Mouse (Mus musculus) spleen, embryonic (tissue): ENCODE data around the gene Gm11569.
"Not testable (repeated sequence)": the region's sequence is repeated elsewhere in the genome, so short reads cannot be mapped to it uniquely, and the experiment has no call there.

ENCODE experiments used
- CTCF ChIA-PET: fragments of 350-600 bp; sonication (Branson Sonifier 250); formaldehyde crosslinking; loops from one replicate; lab custom pipeline; 2022; lab: Charles Lee

The Gm11569 gene

DNA sequence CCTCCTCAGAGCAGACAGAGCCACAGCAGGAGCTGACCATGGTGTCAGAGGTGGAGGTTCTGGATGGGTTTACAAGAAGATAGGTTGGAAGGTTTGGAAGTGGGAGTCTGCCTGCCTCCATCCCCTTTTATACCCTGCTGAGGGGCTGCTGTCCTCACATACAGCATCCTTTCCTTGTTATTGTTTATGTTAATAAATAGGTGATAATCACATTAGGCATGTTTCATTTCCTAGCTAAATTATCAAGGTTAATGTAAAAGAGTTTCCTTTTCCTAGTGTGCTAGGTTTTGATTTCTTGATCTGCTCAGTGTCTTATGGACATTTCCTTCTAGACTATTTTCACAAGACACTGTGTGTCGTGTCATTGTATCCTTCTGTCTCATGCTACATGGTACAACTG is at the start of gene Gm11569:
Gm11569 (minus strand) TSS at position 101 of the 400 bp plus-strand sequence.
- CTCF ChIA-PET, result not testable (repeated sequence)

DNA sequence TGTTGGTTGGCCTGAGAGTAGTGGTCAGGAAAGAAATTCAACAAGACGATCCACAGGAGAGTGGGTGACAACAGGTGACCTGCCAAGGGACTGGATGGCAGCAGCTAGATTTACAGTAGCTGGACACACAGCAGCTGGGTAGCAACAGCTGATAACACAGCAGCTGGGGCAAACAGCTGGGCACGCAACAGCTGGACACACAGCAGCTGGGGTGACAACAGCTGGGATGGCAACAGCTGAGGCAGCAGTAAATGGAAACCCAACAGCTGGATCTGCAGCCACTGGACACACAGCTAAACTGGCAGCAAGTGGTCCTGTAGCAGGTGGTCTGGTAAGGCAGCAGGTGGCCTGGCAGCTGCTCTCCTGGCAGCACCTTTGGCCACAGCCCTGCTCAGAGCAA is 48.0 kb upstream of the Gm11569 start:
- CTCF ChIA-PET, result no interaction called here

- CTCF ChIA-PET, result no interaction called here
Observed at GRCm38 (mm10) chr11:99842185-99842584, 43.5 kb upstream of the Gm11569 start.

GRCm38 (mm10) chr11:99837966-99838365 is 39.2 kb upstream of the Gm11569 start, which contains the start of gene 2300003K06Rik:
Gene 2300003K06Rik (minus strand): TSS chr11:99838066.
- CTCF ChIA-PET, result no interaction called here

GRCm38 (mm10) chr11:99815566-99815965 is 16.8 kb upstream of the Gm11569 start, which contains the start of gene Gm11564:
Gene Gm11564 (minus strand): TSS chr11:99815666.
- CTCF ChIA-PET, result not testable (repeated sequence)

GRCm38 (mm10) chr11:99809792-99810191 is 11.1 kb upstream of the Gm11569 start, which contains the start of gene Krtap4-13:
Gene Krtap4-13 (minus strand): TSS chr11:99809892.
- CTCF ChIA-PET, result not testable (repeated sequence)

DNA sequence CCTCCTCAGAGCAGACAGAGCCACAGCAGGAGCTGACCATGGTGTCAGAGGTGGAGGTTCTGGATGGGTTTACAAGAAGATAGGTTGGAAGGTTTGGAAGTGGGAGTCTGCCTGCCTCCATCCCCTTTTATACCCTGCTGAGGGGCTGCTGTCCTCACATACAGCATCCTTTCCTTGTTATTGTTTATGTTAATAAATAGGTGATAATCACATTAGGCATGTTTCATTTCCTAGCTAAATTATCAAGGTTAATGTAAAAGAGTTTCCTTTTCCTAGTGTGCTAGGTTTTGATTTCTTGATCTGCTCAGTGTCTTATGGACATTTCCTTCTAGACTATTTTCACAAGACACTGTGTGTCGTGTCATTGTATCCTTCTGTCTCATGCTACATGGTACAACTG is 5.6 kb upstream of the Gm11569 start, which contains the start of gene Gm11554:
Gm11554 (minus strand) TSS at position 101 of the 400 bp plus-strand sequence.
- CTCF ChIA-PET, result not testable (repeated sequence)

DNA sequence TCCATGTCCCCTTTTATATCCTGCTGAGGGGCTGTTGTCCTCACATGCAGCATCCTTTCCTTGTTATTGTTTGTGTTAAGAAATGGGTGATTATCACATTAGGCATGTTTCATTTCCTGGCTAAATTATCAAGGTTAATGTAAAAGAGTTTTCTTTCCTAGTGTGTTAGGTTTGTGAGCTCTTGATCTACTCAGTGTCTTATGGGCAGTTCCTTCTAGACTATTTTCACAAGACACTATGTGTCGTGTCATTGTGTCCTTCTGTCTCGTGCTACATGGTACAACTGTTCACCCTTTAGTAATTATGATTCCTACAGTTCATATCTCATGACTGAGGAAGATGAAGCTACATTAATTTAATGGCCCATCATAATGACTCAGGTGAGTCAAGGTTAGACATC is 5.4 kb downstream of the Gm11569 start, which contains the start of gene Gm11596:
Gm11596 (minus strand) TSS at position 101 of the 400 bp plus-strand sequence.
- CTCF ChIA-PET, result no interaction called here

DNA sequence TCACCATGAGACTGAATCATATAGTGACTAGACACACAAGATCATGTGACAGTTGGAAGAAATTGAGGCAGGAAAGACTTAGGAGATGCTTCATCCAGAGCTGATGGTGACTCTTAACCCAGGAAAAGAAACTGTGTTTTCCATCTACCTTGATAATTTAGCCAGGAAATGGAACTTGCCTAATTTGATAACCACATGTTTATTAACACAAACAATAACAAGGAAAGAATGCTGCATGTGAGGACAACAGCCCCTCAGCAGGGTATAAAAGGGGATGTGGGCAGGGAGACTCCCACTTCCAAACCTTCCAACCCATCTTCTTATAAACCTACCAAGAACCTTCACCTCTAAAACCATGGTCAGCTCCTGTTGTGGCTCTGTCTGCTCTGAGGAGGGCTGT is 13.8 kb downstream of the Gm11569 start, which contains the start of gene Krtap4-9:
Krtap4-9 (plus strand) TSS at position 301 of the 400 bp plus-strand sequence.
- CTCF ChIA-PET, result not testable (repeated sequence)

DNA sequence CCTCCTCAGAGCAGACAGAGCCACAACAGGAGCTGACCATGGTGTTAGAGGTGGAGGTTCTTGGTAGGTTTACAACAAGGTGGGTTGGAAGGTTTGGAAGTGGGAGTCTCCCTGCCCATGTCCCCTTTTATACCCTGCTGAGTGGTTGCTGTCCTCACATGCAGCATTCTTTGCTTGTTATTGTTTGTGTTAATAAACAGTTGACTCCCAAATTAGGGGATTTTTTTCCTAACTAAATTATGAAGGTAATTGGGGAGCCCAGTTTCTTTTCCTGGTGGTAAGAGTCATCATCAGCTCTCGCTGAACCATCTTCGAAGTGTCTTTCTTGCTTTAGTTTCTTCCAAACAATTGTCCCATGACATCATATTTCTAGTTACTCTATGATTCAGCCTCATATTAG is 18.1 kb downstream of the Gm11569 start, which contains the start of gene Krtap4-8:
Krtap4-8 (minus strand) TSS at position 101 of the 400 bp plus-strand sequence.
- CTCF ChIA-PET, result no interaction called here

GRCm38 (mm10) chr11:99778401-99778800 is 20.3 kb downstream of the Gm11569 start:
- CTCF ChIA-PET, result no interaction called here

GRCm38 (mm10) chr11:99772813-99773212 is 25.9 kb downstream of the Gm11569 start, which contains the start of gene Gm11595:
Gene Gm11595 (minus strand): TSS chr11:99772913.
- CTCF ChIA-PET, result not testable (repeated sequence)

DNA sequence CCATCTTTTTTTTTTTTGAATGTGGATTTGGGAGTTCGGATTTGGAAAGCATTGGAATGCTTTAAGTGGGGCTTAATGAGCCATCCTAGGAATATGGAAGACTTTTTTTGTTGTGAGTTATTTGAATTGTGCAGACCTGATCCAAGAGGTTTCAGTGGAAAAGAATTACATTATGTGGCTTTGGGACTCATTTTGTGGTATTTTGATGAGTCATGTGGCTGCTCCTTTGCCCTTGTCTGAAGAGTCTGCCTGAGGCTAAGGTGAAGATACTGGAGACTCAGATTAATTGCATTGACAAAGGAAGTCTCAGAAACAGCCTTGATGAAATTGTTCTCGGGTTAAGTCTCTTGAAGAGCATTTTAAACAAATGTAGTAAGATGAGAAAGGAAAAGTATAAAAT is 30.3 kb downstream of the Gm11569 start:
- CTCF ChIA-PET, result no interaction called here

- CTCF ChIA-PET, result no interaction called here
Observed at GRCm38 (mm10) chr11:99758877-99759276, 39.9 kb downstream of the Gm11569 start.
